Mouse (Mus musculus): ENCODE data around the gene Sco1. TPM values are rescaled to one million over a fixed set of nuclear protein-coding genes. Genes with fewer than 3 reads are reported as not detected.

Gene Sco1
- polyA plus RNA-seq, 1 experiment, result not detected

GRCm38 (mm10) chr11:67078888-67079287 lies 26.4 kb downstream of the Sco1 start:
- Histone ChIP-seq H3K27ac (ENCODE audit: insufficient read depth, low read depth, low read length) (no peak overlapping the region), H3K4me1 (ENCODE audit: control insufficient read depth, insufficient read depth, low read length) (no peaks in the 10 kb centered on the region), H3K4me3 (ENCODE audit: insufficient read depth, low read depth, low read length) (no peak overlapping the region)
- TF ChIP-seq POLR2A (IDR thresholded peaks at IDR 0.05; ENCODE audit: insufficient read depth, low read depth, low read length) (no peak), CTCF (IDR thresholded peaks at IDR 0.05; ENCODE audit: insufficient read depth, low read depth, low read length) (no peak)
- 96% methylated on average over 6 of the region's 6 CpGs for WGBS

DNA sequence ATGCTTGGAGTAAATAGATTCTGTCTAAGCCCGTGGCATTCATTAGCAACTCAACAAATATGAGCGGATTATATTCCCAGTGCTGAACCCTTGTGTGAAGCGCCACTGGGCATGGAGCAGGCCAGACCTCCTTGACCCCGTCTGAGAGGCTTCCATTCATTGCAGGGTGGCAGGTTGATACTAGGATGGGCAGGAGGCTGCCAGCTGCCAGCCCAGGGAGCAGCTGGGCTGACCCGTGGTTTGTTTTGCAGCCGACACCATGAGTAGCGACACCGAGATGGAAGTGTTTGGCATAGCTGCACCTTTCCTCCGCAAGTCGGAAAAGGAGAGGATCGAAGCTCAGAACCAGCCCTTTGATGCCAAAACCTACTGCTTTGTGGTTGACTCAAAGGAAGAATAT lies 27.3 kb downstream of the Sco1 start:
- Histone ChIP-seq H3K27ac (ENCODE audit: insufficient read depth, low read depth, low read length) (no peak overlapping the region), H3K4me1 (ENCODE audit: control insufficient read depth, insufficient read depth, low read length) (no peaks in the 10 kb centered on the region), H3K4me3 (ENCODE audit: insufficient read depth, low read depth, low read length) (no peak overlapping the region)
- 74% methylated on average over 11 of the region's 11 CpGs for WGBS
- TF ChIP-seq POLR2A (IDR thresholded peaks at IDR 0.05; ENCODE audit: insufficient read depth, low read depth, low read length), result no peak
- TF ChIP-seq CTCF (IDR thresholded peaks at IDR 0.05; ENCODE audit: insufficient read depth, low read depth, low read length), result no peak

- Histone ChIP-seq H3K4me3 (ENCODE audit: insufficient read depth, low read depth, low read length) (no peak overlapping the region), H3K4me1 (ENCODE audit: control insufficient read depth, insufficient read depth, low read length) (no peaks in the 10 kb centered on the region), H3K27ac (ENCODE audit: insufficient read depth, low read depth, low read length) (no peak overlapping the region)
- TF ChIP-seq POLR2A (IDR thresholded peaks at IDR 0.05; ENCODE audit: insufficient read depth, low read depth, low read length) (no peak), CTCF (IDR thresholded peaks at IDR 0.05; ENCODE audit: insufficient read depth, low read depth, low read length) (0 out of 2 replicates have a peak, but pooled peaks have one; percentile 7)
- 10% methylated on average over 3 of the region's 3 CpGs for WGBS
These were observed 27.7 kb downstream of the Sco1 start for GRCm38 (mm10) chr11:67080168-67080567.

- TF ChIP-seq CTCF (IDR thresholded peaks at IDR 0.05; ENCODE audit: insufficient read depth, low read depth, low read length), result no peak
- TF ChIP-seq POLR2A (IDR thresholded peaks at IDR 0.05; ENCODE audit: insufficient read depth, low read depth, low read length), result no peak
- WGBS, result 17% methylated on average over 11 of the region's 11 CpGs
- no peaks in the 10 kb centered on the region for H3K4me1 ChIP-seq (ENCODE audit: control insufficient read depth, insufficient read depth, low read length)
These were observed 28.7 kb downstream of the Sco1 start for GRCm38 (mm10) chr11:67081125-67081649.

GRCm38 (mm10) chr11:67082188-67082587 lies 29.7 kb downstream of the Sco1 start:
- Histone ChIP-seq H3K27ac (ENCODE audit: insufficient read depth, low read depth, low read length) (no peak overlapping the region), H3K4me3 (ENCODE audit: insufficient read depth, low read depth, low read length) (no peak overlapping the region), H3K4me1 (ENCODE audit: control insufficient read depth, insufficient read depth, low read length) (no peaks in the 10 kb centered on the region)
- 88% methylated on average over 7 of the region's 7 CpGs for WGBS
- TF ChIP-seq POLR2A (IDR thresholded peaks at IDR 0.05; ENCODE audit: insufficient read depth, low read depth, low read length) (no peak), CTCF (IDR thresholded peaks at IDR 0.05; ENCODE audit: insufficient read depth, low read depth, low read length) (no peak)

More at GRCm38 (mm10) chr11:67081125-67081649, 28.7 kb downstream of the Sco1 start:
- Histone ChIP-seq H3K4me3 (ENCODE audit: insufficient read depth, low read depth, low read length) (no peak overlapping the region), H3K27ac (ENCODE audit: insufficient read depth, low read depth, low read length) (no peak overlapping the region)

DNA sequence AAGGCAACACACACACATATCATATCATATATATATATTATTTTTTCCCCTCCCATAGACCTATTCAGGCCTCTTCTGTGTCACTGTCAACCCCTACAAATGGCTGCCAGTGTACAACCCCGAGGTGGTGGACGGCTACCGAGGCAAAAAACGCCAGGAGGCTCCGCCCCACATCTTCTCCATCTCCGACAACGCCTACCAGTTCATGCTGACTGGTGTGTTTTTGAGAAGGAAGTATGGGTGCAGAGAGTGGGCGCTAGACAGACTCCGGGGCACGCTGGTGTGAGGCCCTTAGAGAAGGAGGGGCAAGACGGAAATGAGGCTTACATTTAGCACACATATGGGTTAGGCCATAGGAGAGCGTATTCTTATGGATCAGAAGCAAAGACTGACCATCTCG lies 30.3 kb downstream of the Sco1 start:
- 87% methylated on average over 13 of the region's 13 CpGs for WGBS
- TF ChIP-seq CTCF (IDR thresholded peaks at IDR 0.05; ENCODE audit: insufficient read depth, low read depth, low read length), result no peak
- TF ChIP-seq POLR2A (IDR thresholded peaks at IDR 0.05; ENCODE audit: insufficient read depth, low read depth, low read length), result no peak
- Histone ChIP-seq H3K4me1 (ENCODE audit: control insufficient read depth, insufficient read depth, low read length) (no peaks in the 10 kb centered on the region), H3K4me3 (ENCODE audit: insufficient read depth, low read depth, low read length) (no peak overlapping the region), H3K27ac (ENCODE audit: insufficient read depth, low read depth, low read length) (no peak overlapping the region)

DNA sequence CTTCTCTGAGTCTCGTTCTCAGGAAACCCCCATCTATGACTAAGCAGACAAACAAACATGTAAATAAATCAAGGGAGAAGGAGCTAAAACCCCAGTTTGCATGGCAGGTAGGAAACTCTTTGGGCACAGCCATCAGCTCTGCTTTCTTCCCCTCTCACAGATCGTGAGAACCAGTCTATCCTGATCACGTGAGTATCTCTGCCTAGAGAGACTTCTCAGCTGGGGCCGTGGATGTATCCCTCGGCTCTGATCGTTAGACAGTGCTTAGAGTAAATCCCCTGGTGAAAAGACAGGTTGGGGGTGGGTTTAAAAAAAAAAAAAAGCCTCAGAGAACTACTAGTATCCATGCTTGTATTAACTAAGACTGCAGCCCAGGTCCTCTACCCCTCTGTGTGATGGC lies 30.8 kb downstream of the Sco1 start:
- WGBS, result 66% methylated on average over 6 of the region's 6 CpGs
- no peak overlapping the region for H3K4me3 ChIP-seq (ENCODE audit: insufficient read depth, low read depth, low read length)
- no peak overlapping the region for H3K27ac ChIP-seq (ENCODE audit: insufficient read depth, low read depth, low read length)
- H3K4me1 ChIP-seq (ENCODE audit: control insufficient read depth, insufficient read depth, low read length), result no peaks in the 10 kb centered on the region
- TF ChIP-seq CTCF (IDR thresholded peaks at IDR 0.05; ENCODE audit: insufficient read depth, low read depth, low read length) (no peak), POLR2A (IDR thresholded peaks at IDR 0.05; ENCODE audit: insufficient read depth, low read depth, low read length) (no peak)

- no peak overlapping the region for H3K4me3 ChIP-seq (ENCODE audit: insufficient read depth, low read depth, low read length)
These were observed 31.4 kb downstream of the Sco1 start for GRCm38 (mm10) chr11:67083712-67084340.

GRCm38 (mm10) chr11:67085489-67085888 lies 33.0 kb downstream of the Sco1 start:
- no peak for TF ChIP-seq POLR2A (IDR thresholded peaks at IDR 0.05; ENCODE audit: insufficient read depth, low read depth, low read length)
- no peak for TF ChIP-seq CTCF (IDR thresholded peaks at IDR 0.05; ENCODE audit: insufficient read depth, low read depth, low read length)
- Histone ChIP-seq H3K27ac (ENCODE audit: insufficient read depth, low read depth, low read length) (no peak overlapping the region), H3K4me1 (ENCODE audit: control insufficient read depth, insufficient read depth, low read length) (no peaks in the 10 kb centered on the region), H3K4me3 (ENCODE audit: insufficient read depth, low read depth, low read length) (no peak overlapping the region)
- 5% methylated on average over 6 of the region's 6 CpGs for WGBS

More at GRCm38 (mm10) chr11:67083712-67084340, 31.4 kb downstream of the Sco1 start:
- Histone ChIP-seq H3K4me1 (ENCODE audit: control insufficient read depth, insufficient read depth, low read length) (no peaks in the 10 kb centered on the region), H3K27ac (ENCODE audit: insufficient read depth, low read depth, low read length) (no peak overlapping the region)
- no peak for TF ChIP-seq CTCF (IDR thresholded peaks at IDR 0.05; ENCODE audit: insufficient read depth, low read depth, low read length)
- no peak for TF ChIP-seq POLR2A (IDR thresholded peaks at IDR 0.05; ENCODE audit: insufficient read depth, low read depth, low read length)
- WGBS, result 43% methylated on average over 32 of the region's 32 CpGs
